Mouse (Mus musculus): Measurements from ENCODE around the gene Olfr1232.

The Olfr1232 gene

GRCm38 (mm10) chr2:89329575-89329974, at the start of gene Olfr1232:
Gene Olfr1232, minus strand, starts transcription at chr2:89329675.
- DNase-seq: no peak

GRCm38 (mm10) chr2:89364765-89365164, 35.3 kb upstream of the Olfr1232 start, which contains the start of gene Olfr1234:
Gene Olfr1234, minus strand, starts transcription at chr2:89364865.
- DNase-seq: no peak

GRCm38 (mm10) chr2:89342298-89342697, 12.8 kb upstream of the Olfr1232 start, which contains the start of gene Olfr1233:
Gene Olfr1233, minus strand, starts transcription at chr2:89342398.
- DNase-seq: no peak

GRCm38 (mm10) chr2:89306974-89307373, 22.5 kb downstream of the Olfr1232 start, which contains the start of gene Olfr1231:
Gene Olfr1231, minus strand, starts transcription at chr2:89307074.
- DNase-seq: no peak

- DNase-seq: no peak
Observed at GRCm38 (mm10) chr2:89297168-89297567, 32.3 kb downstream of the Olfr1232 start, which contains the start of gene Olfr1230. Gene Olfr1230, minus strand, starts transcription at chr2:89297268.

- DNase-seq: no peak
Observed at GRCm38 (mm10) chr2:89287914-89288313, 41.6 kb downstream of the Olfr1232 start, which contains the start of gene Olfr1229. Gene Olfr1229, minus strand, starts transcription at chr2:89288014.

Data from right cerebral cortex, postnatal 14 days (tissue).